Mouse (Mus musculus) myocyte (in vitro differentiated cells): Measurements from ENCODE around the gene Zfp956.

ENCODE experiments used
- CEBPB ChIP-seq: IDR thresholded peaks from 2 replicates; pipeline ENCODE4 v1.6.1; 2011; ENCODE audit warnings: mild to moderate bottlenecking, moderate library complexity; ENCODE audit not compliant: poor library complexity, insufficient read depth, severe bottlenecking
- E2F4 ChIP-seq: IDR thresholded peaks from one replicate; pipeline ENCODE4 v1.6.1; 2011; ENCODE audit warnings: mild to moderate bottlenecking, control low read depth, moderate library complexity; ENCODE audit not compliant: insufficient read depth
- MAX ChIP-seq: IDR thresholded peaks from one replicate; pipeline ENCODE4 v1.6.1; 2011; ENCODE audit warnings: low read depth, mild to moderate bottlenecking, control low read depth
- POLR2A ChIP-seq: IDR thresholded peaks from one replicate; pipeline ENCODE4 v1.6.1; 2011; ENCODE audit warnings: low read depth, mild to moderate bottlenecking, control low read depth, moderate library complexity; ENCODE audit not compliant: insufficient read length
- POLR2AphosphoS2 ChIP-seq: IDR thresholded peaks from one replicate; pipeline ENCODE4 v1.6.1; 2011; ENCODE audit warnings: low read depth, control low read depth; ENCODE audit not compliant: insufficient read length
- TCF12 ChIP-seq: IDR thresholded peaks from one replicate; pipeline ENCODE4 v1.6.1; 2011; ENCODE audit warnings: mild to moderate bottlenecking, control low read depth; ENCODE audit not compliant: poor library complexity, insufficient read depth, severe bottlenecking
- USF1 ChIP-seq: IDR thresholded peaks from one replicate; pipeline ENCODE4 v1.6.1; 2011; ENCODE audit warnings: low read depth, mild to moderate bottlenecking, control low read depth, moderate library complexity

GRCm38 (mm10) chr6:48010727-48011126 is 57.5 kb downstream of the Zfp956 start:
- TF ChIP-seq MAX: no peak
- no peak for TF ChIP-seq E2F4
- no peak for TF ChIP-seq POLR2A
- no peak for TF ChIP-seq USF1
- TF ChIP-seq TCF12: no peak
- no peak for TF ChIP-seq POLR2AphosphoS2
- no peak for TF ChIP-seq CEBPB
